Mouse (Mus musculus) thymus, postnatal 14 days (tissue): ENCODE data around the gene Hnrnpa0.
A peak's percentile ranks its signal among the peaks of the same experiment; 100 is the strongest.

ENCODE experiments used
- DNase-seq: peaks from one replicate; pipeline ENCODE4 v3.0.0; 2021

Gene Hnrnpa0

DNA sequence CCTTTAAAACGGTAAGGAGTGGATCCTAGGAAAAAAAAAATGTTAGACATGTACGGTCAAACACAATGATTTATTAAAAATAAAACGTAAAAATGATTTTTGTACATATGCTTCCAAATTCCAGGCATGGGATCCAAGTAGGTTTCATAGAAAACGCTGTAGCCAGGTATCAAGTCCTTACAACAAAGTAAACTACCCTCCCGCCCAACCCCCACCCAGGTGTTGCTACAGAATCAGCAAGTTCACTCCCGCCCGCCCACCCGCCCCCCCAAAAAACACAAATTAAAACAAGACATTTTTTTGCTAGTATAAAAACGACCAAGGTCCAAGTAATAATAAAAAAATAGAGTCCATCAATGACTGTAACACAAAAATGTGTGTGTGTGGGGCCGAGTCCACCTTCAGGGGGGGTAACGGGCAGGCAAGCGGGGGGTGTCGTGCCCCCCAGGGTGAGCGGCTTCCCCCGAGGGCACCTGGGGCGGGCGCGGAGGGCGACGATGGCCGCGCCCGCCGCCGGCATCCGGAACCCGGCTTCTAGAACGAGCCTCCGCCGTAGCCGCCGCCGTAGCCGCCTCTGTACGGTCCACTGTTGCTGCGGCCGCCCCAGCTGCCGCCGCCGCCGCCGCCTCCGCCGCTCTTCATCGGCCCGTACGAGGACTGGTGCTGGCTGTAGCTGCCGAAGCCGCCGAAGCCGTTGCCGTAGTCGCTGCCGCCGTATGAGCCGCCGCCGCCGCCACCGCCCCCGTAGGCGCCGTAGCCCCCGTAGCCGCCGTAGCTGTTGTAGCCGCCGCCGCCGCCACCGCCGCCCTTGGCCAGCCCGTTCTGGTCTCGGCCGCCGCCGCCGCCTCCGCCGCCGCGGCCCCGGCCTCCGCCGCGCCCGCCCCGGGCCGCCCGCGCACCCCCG lies 1.2 kb downstream of the Hnrnpa0 start:
- DNase-seq: peak; percentile 64

DNA sequence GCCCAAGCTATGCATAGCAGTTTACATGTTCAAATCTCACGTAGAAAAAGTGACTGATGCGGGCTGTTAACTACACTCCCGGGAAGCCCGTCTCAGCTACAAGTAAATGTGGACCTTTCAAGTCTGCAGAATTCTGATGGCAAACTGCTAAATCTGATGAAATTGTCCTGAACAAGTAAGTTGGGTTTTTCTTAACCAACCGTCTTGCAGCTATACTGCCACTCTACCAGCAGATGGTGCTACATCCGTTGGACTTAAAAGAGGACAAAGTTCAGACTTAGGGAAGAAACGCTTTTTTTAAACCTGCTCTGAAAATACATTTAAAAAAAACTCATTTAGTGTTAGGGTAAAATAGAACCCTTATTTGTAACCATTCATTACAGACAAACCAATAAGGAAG lies 2.2 kb downstream of the Hnrnpa0 start:
- peak; percentile 71 for DNase-seq

DNA sequence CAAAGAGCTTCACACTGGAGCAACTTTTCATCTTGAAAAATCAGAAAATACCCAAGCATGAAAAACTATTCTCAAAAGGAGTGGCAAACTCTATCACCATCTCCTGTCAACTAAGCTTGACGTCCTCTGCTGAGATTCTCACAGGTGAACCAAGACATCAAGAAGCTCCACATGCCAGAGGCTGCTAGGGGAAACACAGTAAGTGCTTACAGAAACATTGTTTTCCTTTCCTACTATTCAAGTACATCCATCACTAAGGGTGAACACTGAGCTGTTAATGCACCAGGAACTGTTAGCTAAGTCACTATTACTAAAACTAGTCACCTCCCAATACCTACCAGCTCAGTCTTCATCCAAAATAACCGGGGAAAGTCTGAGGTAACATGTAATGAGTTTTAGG lies 3.4 kb downstream of the Hnrnpa0 start:
- DNase-seq: no peak

DNA sequence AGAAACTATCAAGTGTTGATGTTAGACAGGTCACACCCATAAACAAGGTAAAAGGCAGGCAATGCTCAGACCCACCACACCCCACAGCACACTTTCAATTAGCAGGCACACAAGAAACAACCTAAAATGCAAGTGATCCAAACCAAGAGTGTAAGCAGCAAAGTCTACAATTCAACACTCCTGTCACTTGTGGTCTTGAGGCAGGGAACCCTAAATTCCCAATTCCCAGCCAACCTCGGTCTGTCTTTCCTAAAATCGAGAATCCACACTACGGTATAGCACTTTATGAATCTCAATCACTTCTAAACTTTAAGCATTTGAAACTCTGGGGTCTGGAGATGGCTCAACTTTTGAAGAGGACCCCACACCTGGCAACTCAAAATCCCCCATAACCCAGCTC lies 4.1 kb downstream of the Hnrnpa0 start:
- DNase-seq: no peak

DNA sequence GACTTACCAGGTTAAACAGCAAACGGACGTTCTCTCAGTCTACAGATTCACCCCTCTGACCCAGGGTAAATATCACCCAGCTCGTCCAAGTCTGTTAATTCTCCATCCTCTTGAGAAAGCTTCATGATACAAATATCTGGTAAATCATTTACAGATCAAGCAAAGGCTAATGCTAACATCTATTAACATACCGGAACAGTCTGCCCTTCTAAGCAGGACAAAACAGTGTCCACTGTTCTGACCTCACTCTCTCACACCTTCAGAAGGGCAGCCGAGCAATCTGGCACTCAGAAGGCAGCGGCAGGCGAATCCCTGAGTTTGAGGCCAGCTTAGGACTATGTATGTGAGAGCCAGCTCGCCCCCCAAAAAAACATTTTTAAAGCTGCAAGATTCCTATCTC lies 5.0 kb downstream of the Hnrnpa0 start:
- no peak for DNase-seq

DNA sequence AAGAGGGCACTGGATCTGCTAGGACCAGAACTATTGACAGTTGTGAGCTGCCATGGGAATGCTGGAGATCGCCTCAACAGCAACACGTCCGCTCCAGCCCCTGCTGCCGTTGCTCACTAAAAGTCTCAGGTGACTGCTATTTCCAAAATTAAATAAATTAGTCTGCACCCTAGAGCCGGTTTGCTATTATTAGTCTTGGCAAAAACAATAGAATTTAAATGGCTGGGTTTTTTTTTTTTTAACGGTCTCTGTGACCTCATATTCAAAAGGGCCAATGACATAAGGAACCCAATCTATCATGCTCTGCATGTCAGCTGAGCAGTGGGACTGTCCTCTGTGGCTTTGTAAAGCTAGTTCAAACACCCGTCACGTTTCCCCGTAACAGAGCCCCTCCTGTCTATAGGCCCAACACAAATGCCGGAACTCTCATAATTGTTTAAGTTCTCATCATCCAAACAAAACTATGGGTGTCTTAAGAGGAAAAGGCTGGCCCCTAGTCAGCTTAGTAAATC lies 5.5 kb downstream of the Hnrnpa0 start:
- no peak for DNase-seq

DNA sequence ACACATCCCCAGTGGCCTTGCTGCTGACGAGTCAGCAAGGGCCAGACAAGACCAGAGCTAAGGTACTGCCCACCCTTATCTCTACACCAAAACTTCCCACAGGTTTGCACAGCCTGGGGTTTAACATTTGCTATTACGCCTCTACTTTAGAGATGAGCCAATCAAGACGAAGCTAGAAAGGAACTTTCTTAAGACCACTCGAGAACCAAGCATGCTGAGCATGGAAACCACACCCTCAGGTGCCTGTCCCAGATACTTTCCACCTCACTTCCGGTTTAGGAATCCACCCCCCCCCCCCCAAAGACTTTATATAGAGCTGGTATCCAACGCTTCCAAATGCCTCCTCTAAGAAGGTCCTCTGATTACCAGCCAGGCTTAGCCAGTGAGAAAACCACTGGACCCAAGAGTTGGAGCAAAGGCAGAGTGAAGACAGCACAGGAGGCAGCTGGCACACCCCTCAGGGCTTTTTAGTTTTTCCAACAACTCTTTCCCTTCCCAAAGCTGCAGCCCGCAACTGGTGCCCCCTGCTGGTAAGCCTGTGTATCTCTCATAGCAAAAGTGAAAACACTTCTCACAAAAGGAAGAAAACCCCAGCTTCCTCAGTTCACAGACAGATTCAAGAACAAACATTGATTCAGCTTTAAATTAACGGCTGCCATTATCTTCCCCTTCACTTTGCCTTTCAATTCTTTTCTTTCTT lies 10.9 kb downstream of the Hnrnpa0 start:
- peak; percentile 83 for DNase-seq

DNA sequence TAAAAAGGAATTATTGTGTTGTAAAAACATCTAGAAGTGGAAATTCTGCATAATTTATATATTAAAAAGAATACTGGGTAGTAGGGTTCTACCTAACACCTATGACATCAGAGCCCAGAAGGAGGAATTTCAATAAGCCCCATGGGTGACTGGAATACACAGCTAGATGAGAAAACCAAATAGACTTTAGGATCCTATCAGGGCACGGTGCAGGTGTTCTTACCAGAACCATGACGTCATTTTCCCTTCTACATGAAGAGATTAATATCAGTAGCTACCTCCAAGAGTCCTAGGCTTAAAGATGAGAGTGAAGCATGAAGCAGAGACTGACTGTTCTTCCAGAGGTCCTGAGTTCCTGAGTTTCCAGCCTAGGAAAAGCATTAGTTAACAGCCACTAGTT lies 11.6 kb downstream of the Hnrnpa0 start:
- no peak for DNase-seq

DNA sequence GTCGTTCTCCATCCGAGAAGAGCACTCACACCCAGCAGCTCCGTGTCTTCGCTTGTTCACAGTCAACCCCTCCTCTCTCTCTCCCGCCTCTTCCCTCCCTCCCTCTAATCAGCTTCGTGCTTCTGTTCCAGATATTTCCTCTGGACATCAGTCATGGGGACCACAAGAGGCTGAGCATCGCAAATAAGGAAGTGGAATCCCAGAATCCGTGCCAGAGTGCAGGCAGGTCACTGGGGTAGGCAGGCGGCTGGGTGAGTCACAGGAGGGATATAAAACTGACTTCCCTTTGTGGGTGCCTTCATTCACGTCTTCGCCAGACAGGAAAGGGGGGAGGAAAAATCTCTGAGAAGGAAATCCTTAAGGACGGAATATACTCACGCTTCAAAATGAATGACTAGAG lies 13.1 kb downstream of the Hnrnpa0 start:
- no peak for DNase-seq

DNA sequence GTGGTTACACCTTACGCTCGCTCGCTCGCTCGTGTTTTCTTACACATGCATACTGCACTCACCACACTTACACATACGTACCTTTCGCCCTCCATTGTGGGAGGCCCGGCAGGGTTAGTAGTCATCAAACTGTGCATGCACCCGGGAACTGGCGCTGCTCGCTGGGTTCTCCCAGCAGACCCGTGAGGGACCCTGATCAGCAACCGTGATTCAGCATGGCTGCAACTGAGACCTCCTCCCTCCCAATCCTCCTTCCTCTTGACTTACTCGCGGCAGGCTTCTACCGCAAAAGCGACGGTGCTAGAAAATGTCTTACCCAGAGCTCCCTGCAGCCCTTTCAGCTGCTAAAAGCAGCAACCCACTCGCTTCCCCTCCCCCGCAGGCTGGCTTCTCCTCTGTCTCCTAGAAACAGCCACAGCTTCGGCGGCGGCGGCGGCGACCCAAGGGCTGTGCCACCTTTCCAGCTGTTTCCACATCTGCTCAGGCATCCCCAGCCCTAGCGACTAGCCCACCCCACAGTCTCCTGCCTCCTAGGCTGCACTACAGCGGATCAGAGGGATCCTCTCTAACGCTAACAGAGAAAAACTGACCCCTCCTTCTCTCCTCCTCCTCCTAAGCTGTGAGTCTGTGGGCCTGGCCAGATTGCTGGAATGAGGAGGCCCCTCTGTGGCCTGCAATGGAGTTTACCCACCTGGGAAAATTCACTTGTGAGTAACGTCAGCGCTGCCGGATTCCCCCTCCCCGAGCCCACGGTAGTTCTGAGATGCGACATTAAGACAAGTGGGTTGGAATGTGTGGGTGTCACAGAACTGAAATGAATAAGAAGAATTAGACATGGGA lies 15.1 kb downstream of the Hnrnpa0 start, which contains the start of gene Klhl3:
Gene Klhl3, minus strand, starts transcription at position 532 of the 840 bp plus-strand sequence.
- peak; percentile 91 for DNase-seq

DNA sequence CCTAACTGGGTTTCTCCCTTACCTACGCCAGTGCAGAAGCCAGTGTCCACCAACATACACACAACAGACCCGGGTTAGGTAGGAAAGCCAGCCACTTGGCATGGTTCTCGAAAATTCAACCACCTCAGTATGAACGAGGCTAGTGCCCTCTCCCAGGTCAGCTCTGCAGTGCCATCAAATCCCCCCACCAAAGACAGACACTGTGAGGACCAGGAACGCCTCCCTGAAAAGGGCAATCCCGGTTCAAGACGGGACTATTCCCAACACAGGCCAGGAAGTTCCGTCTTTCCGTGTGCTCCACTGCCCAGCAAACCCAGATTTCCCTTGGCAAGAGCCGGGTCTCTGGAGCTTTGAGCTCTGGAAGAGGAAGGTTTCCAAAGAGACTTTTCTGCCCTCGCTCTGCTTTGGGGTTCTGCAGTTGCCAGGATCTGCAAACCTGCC lies 15.7 kb downstream of the Hnrnpa0 start:
- no peak for DNase-seq

DNA sequence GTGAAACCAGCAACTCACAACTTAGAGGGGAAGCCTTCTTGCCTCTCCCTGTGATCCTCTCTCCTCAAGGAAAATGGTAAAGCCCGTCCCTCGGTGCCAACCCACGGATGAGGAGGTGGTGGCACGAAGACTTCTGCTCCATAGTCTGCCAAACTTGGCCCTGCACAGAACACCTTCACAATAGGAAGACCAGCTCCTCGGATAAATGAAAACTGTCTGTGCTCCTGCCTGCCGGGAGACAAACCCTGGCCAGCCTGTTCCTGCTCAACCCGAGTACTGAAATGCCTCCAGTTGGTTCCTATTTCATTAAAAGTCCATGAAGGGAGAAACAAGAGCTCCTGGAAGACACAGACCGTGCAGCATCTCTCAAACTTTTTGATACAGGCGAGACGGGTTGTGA lies 16.2 kb downstream of the Hnrnpa0 start:
- DNase-seq: no peak

DNA sequence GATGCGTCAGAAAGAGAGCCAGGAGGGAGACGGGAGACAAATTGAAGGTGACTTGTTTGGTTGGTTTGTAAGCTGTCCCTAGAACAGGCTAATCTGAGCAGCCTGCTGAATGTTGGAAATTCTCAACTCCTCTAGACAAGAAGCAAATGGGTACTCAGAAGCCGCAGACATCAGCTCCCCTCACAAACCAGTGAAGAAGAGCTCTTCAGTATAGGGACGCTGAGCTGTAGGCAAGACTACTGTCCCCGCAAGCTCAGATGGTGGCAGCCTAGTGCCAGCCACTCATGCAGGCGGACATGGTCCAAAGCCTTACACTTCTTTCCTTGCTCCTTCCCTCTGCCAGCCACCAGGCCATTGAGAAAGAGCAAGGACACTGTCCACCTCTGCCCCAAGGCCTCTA lies 17.1 kb downstream of the Hnrnpa0 start:
- DNase-seq: no peak

DNA sequence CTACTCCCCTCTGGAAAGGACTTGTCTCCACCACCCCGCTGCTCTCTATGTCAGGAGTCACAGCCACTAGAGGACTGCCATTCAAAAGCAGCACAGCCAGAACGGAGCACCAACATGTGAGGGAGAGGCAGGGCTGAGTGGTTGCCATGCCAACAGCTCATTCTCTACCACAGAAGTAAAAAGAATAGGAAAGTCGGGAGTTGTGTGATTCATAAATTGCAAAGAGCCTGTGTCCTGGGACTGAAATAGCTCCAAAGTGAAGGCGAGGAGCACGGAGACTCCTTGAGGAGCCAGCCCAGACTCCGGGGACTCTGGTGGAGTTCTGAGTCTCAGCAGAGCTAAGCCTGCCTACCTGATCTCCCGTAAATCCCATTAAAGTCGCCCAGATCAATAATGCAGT lies 37.7 kb downstream of the Hnrnpa0 start:
- no peak for DNase-seq

DNA sequence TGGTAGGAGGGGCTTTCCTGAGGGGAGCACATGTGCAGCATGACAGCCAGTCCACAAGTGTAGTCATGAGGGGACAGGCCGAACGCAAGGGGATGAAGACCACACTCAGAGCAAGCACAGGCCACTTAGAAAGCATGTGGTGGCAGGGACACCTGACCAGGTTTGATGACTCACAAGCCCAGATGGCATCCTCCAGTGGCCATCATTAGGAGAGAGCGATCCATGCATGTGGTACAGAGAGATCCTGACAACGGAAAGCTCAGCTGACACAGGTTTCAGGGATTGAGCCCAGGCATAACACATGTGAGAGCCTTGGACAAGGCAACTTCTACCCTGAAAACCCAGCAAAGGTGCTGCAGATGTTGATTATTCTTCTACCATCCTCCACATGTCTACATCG lies 44.0 kb downstream of the Hnrnpa0 start:
- DNase-seq: no peak

DNA sequence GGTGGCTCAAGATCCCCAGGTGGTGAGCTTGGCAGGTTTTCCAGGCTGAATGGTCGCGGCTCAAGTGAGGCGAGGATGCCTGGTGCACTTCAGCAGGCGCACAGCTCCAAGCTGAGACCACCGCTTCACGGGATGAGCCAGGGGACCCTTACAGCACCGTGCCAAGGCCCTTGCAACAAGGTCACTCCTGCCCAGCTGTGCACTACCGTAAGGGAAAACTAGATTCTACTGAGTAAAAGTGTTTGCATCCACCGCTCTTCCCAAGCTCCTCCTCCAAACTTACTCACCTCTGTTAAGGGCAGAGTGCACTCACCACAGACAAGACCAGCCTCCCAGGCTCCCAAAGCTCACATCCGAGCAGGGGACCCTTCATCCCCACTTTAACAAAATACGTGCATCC lies 44.8 kb downstream of the Hnrnpa0 start:
- DNase-seq: no peak

DNA sequence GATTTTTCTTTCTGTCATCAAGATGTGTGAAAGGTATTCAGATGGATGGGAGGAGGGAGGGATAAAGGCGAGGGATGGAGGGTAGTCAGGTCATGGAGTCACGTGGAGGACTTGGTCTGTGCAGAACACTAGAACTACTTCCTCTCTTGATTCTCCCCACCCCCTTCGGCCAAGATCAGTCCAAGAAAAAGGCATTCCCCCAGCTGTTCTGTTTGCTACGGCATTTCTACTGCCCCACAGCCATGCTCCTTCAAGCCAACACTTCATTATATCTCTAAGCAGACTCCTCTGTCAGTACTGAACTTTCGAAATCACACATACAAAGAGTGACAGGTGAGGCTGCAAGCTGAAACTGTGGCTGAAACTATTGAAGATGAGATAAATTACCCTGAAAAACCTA lies 45.3 kb downstream of the Hnrnpa0 start:
- DNase-seq: no peak

DNA sequence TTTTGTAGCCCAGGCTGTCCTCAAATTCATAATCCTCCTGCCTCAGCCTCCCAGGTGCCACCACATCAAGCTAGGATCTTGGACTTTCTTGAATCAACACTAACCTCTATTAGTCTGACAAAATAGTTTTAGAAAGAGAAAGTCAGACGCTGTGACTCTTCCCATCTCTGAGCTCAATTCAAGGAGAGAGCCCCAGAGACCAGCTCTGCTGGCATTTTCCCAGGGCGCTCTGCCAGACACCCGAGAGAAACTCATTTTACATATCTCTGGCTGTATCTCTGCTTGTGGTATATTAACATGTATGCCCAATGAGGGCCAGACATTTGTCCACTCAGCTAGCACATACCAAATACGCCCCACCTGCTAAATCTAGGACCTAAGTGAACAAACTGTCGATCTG lies 50.0 kb downstream of the Hnrnpa0 start:
- DNase-seq: no peak
